Mouse (Mus musculus): ENCODE results near the gene Upk2. TPM values are rescaled to one million over a fixed set of nuclear protein-coding genes. Genes with fewer than 3 reads are reported as not detected.
"Not testable (repeated sequence)": the region's sequence is repeated elsewhere in the genome, so short reads cannot be mapped to it uniquely, and the experiment has no call there.

The Upk2 gene
- total and polyA plus RNA-seq, 2 experiments = not detected

GRCm38 (mm10) chr9:44468800-44469199, 14.0 kb upstream of the Upk2 start:
- 63% methylated on average over 2 of the region's 2 CpGs for WGBS
- no peak overlapping the region for H3K4me3 ChIP-seq (ENCODE audit: insufficient read depth, low read depth, low read length)
- no peak overlapping the region for H3K27ac ChIP-seq (replicated peaks; ENCODE audit: insufficient read depth, low read depth, low read length)
- DNase-seq (ENCODE audit: extremely low read depth, low read depth, low spot score) = no peak
- no peaks in the 10 kb centered on the region for H3K4me1 ChIP-seq (ENCODE audit: control insufficient read depth, insufficient read depth, low read length)
- no peaks in the 10 kb centered on the region for H3K79me2 ChIP-seq (ENCODE audit: control insufficient read depth, insufficient read depth, low read length)
- no peaks in the 10 kb centered on the region for H3K36me3 ChIP-seq (ENCODE audit: control insufficient read depth, insufficient read depth, low read length)
- TF ChIP-seq POLR2A (IDR thresholded peaks at IDR 0.05; ENCODE audit: extremely low read depth, insufficient read depth, low read length) = no peak
- no peak for TF ChIP-seq CTCF (IDR thresholded peaks at IDR 0.05; ENCODE audit: low read depth, low read length)
- no peak overlapping the region for H3K9ac ChIP-seq (ENCODE audit: low read depth, low read length)
- H3K27me3 ChIP-seq (ENCODE audit: control insufficient read depth, insufficient read depth, low read length) = no peaks in the 10 kb centered on the region

- DNase-seq (ENCODE audit: extremely low read depth, low read depth, low spot score) = no peak
- Histone ChIP-seq H3K36me3 (ENCODE audit: control insufficient read depth, insufficient read depth, low read length) (no peaks in the 10 kb centered on the region), H3K4me3 (ENCODE audit: insufficient read depth, low read depth, low read length) (no peak overlapping the region), H3K79me2 (ENCODE audit: control insufficient read depth, insufficient read depth, low read length) (no peaks in the 10 kb centered on the region), H3K9ac (ENCODE audit: low read depth, low read length) (no peak overlapping the region), H3K27me3 (ENCODE audit: control insufficient read depth, insufficient read depth, low read length) (no peaks in the 10 kb centered on the region), H3K4me1 (ENCODE audit: control insufficient read depth, insufficient read depth, low read length) (no peaks in the 10 kb centered on the region), H3K27ac (replicated peaks; ENCODE audit: insufficient read depth, low read depth, low read length) (no peak overlapping the region)
- WGBS = 50% methylated on average over 7 of the region's 7 CpGs
- TF ChIP-seq POLR2A (IDR thresholded peaks at IDR 0.05; ENCODE audit: extremely low read depth, insufficient read depth, low read length) (no peak), CTCF (IDR thresholded peaks at IDR 0.05; ENCODE audit: low read depth, low read length) (no peak)
Measured at GRCm38 (mm10) chr9:44468224-44468623, 13.4 kb upstream of the Upk2 start.

GRCm38 (mm10) chr9:44461950-44462349, 7.2 kb upstream of the Upk2 start:
- H3K36me3 ChIP-seq (ENCODE audit: control insufficient read depth, insufficient read depth, low read length) = no peaks in the 10 kb centered on the region
- no peaks in the 10 kb centered on the region for H3K79me2 ChIP-seq (ENCODE audit: control insufficient read depth, insufficient read depth, low read length)
- TF ChIP-seq CTCF (IDR thresholded peaks at IDR 0.05; ENCODE audit: low read depth, low read length) (no peak), POLR2A (IDR thresholded peaks at IDR 0.05; ENCODE audit: extremely low read depth, insufficient read depth, low read length) (no peak)
- peak; percentile 33 for DNase-seq (ENCODE audit: extremely low read depth, low read depth, low spot score)
- H3K27ac ChIP-seq (replicated peaks; ENCODE audit: insufficient read depth, low read depth, low read length) = no peak overlapping the region
- no peak overlapping the region for H3K9ac ChIP-seq (ENCODE audit: low read depth, low read length)
- WGBS = 73% methylated on average over 5 of the region's 5 CpGs
- H3K4me3 ChIP-seq (ENCODE audit: insufficient read depth, low read depth, low read length) = no peak overlapping the region
- no peaks in the 10 kb centered on the region for H3K4me1 ChIP-seq (ENCODE audit: control insufficient read depth, insufficient read depth, low read length)
- no peaks in the 10 kb centered on the region for H3K27me3 ChIP-seq (ENCODE audit: control insufficient read depth, insufficient read depth, low read length)

GRCm38 (mm10) chr9:44457035-44457742, 2.4 kb upstream of the Upk2 start:
- Histone ChIP-seq H3K4me1 (ENCODE audit: control insufficient read depth, insufficient read depth, low read length) (no peaks in the 10 kb centered on the region), H3K27ac (replicated peaks; ENCODE audit: insufficient read depth, low read depth, low read length) (no peak overlapping the region), H3K27me3 (ENCODE audit: control insufficient read depth, insufficient read depth, low read length) (no peaks in the 10 kb centered on the region), H3K9ac (ENCODE audit: low read depth, low read length) (no peak overlapping the region), H3K79me2 (ENCODE audit: control insufficient read depth, insufficient read depth, low read length) (no peaks in the 10 kb centered on the region), H3K36me3 (ENCODE audit: control insufficient read depth, insufficient read depth, low read length) (no peaks in the 10 kb centered on the region), H3K4me3 (ENCODE audit: insufficient read depth, low read depth, low read length) (no peak overlapping the region)
- TF ChIP-seq CTCF (IDR thresholded peaks at IDR 0.05; ENCODE audit: low read depth, low read length) (no peak), POLR2A (IDR thresholded peaks at IDR 0.05; ENCODE audit: extremely low read depth, insufficient read depth, low read length) (no peak)
- 35% methylated on average over 11 of the region's 11 CpGs for WGBS
- no peak for DNase-seq (ENCODE audit: extremely low read depth, low read depth, low spot score)

- DNase-seq (ENCODE audit: extremely low read depth, low read depth, low spot score) = peak; percentile 45
- 16% methylated on average over 14 of the region's 14 CpGs for WGBS
- no peaks in the 10 kb centered on the region for H3K4me1 ChIP-seq (ENCODE audit: control insufficient read depth, insufficient read depth, low read length)
- H3K79me2 ChIP-seq (ENCODE audit: control insufficient read depth, insufficient read depth, low read length) = no peaks in the 10 kb centered on the region
- H3K27me3 ChIP-seq (ENCODE audit: control insufficient read depth, insufficient read depth, low read length) = no peaks in the 10 kb centered on the region
- H3K36me3 ChIP-seq (ENCODE audit: control insufficient read depth, insufficient read depth, low read length) = no peaks in the 10 kb centered on the region
- peak; percentile 99 for TF ChIP-seq CTCF (IDR thresholded peaks at IDR 0.05; ENCODE audit: low read depth, low read length)
- no peak for TF ChIP-seq POLR2A (IDR thresholded peaks at IDR 0.05; ENCODE audit: extremely low read depth, insufficient read depth, low read length)
- H3K4me3 ChIP-seq (ENCODE audit: insufficient read depth, low read depth, low read length) = no peak overlapping the region
- no peak overlapping the region for H3K9ac ChIP-seq (ENCODE audit: low read depth, low read length)
- H3K27ac ChIP-seq (replicated peaks; ENCODE audit: insufficient read depth, low read depth, low read length) = no peak overlapping the region
Measured at GRCm38 (mm10) chr9:44454132-44454890, 465 bp downstream of the Upk2 start.

GRCm38 (mm10) chr9:44450387-44450786, 4.4 kb downstream of the Upk2 start:
- Histone ChIP-seq H3K4me1 (ENCODE audit: control insufficient read depth, insufficient read depth, low read length) (no peaks in the 10 kb centered on the region), H3K36me3 (ENCODE audit: control insufficient read depth, insufficient read depth, low read length) (no peaks in the 10 kb centered on the region), H3K27me3 (ENCODE audit: control insufficient read depth, insufficient read depth, low read length) (no peaks in the 10 kb centered on the region), H3K9ac (ENCODE audit: low read depth, low read length) (no peak overlapping the region), H3K4me3 (ENCODE audit: insufficient read depth, low read depth, low read length) (no peak overlapping the region), H3K79me2 (ENCODE audit: control insufficient read depth, insufficient read depth, low read length) (no peaks in the 10 kb centered on the region), H3K27ac (replicated peaks; ENCODE audit: insufficient read depth, low read depth, low read length) (no peak overlapping the region)
- no peak for DNase-seq (ENCODE audit: extremely low read depth, low read depth, low spot score)
- TF ChIP-seq POLR2A (IDR thresholded peaks at IDR 0.05; ENCODE audit: extremely low read depth, insufficient read depth, low read length) = no peak
- TF ChIP-seq CTCF (IDR thresholded peaks at IDR 0.05; ENCODE audit: low read depth, low read length) = no peak

- H3K27me3 ChIP-seq (ENCODE audit: control insufficient read depth, insufficient read depth, low read length); DNase-seq (ENCODE audit: extremely low read depth, low read depth, low spot score); H3K36me3 ChIP-seq (ENCODE audit: control insufficient read depth, insufficient read depth, low read length); H3K4me1 ChIP-seq (ENCODE audit: control insufficient read depth, insufficient read depth, low read length); H3K27ac ChIP-seq (replicated peaks; ENCODE audit: insufficient read depth, low read depth, low read length); H3K9ac ChIP-seq (ENCODE audit: low read depth, low read length); H3K4me3 ChIP-seq (ENCODE audit: insufficient read depth, low read depth, low read length); H3K79me2 ChIP-seq (ENCODE audit: control insufficient read depth, insufficient read depth, low read length): not testable (repeated sequence)
- WGBS = 86% methylated on average over 7 of the region's 7 CpGs
Measured at GRCm38 (mm10) chr9:44444402-44445025, 10.3 kb downstream of the Upk2 start.

Measured in liver, adult 2 months (tissue).